Mouse (Mus musculus) liver, embryonic 18 days (tissue): ENCODE results near the gene Sparcl1. TPM values are rescaled to one million over a fixed set of nuclear protein-coding genes. Genes with fewer than 3 reads are reported as not detected.

Experiments
- polyA plus RNA-seq: library from polyadenylated mRNA; depleted of rRNA; stranded (reverse); fragments of >200 nt; gene quantifications from 2 replicates; pipeline ENCODE4 v1.2.3, GENCODE M21; 2012; rRNA removed

Sparcl1 gene
- polyA plus RNA-seq, result 7.3 and 7.4 TPM in 2 replicates

DNA sequence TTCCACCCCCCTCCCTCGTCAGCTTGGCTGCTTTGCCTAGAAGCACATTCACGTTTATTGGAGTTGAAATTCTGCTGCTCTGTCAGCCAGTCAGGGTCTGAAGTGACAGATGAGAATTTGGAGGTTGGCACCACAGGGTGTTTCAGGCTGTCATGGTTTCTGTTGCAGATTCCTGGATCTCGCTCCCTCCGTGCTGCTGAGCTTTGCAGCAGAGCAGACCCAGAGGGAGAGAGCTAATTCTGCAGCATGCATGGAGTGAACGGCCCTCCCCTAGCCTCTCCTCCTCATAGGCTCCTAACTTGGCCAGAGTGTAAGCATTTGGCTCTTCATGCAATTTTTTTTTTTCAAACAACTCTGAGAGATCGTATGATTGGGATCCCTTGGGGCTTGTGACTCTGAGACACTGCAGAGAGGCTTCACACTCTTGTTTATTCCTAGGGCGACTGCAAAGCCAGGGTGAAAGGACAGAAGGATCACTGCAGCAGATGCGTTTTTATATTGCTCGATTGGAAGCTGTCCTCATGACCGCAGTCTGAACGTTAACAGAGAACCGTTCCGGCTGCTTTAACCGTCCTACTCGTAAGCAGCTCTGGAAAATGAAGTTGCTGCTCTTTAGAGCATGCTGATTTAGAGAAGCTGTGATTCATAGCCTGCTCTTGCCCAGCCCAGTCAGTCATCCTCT is at the start of gene Sparcl1:
Gene Sparcl1 (minus strand): TSS at position 243 of the 682 bp plus-strand sequence.

DNA sequence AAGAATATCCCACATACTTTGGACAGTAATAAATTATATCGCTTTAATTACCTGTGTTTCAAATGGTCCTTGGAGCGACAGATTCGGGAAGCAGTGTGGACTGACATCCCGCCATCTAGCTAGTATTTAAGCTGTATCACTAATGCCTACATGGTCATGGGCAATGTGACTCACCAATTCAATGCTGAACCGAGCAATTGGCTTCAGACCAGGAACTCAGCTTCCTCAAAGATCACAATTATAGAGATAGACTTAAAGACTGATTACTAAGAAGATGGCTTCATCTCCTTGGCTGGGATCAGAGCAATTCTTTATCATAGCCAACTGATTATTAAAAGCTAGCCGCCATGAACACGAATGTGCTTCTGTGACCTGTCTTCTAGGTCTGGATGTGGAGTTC is 36.0 kb downstream of the Sparcl1 start, which contains the start of gene Gm17660:
Gene Gm17660 (minus strand): TSS at position 101 of the 400 bp plus-strand sequence.

DNA sequence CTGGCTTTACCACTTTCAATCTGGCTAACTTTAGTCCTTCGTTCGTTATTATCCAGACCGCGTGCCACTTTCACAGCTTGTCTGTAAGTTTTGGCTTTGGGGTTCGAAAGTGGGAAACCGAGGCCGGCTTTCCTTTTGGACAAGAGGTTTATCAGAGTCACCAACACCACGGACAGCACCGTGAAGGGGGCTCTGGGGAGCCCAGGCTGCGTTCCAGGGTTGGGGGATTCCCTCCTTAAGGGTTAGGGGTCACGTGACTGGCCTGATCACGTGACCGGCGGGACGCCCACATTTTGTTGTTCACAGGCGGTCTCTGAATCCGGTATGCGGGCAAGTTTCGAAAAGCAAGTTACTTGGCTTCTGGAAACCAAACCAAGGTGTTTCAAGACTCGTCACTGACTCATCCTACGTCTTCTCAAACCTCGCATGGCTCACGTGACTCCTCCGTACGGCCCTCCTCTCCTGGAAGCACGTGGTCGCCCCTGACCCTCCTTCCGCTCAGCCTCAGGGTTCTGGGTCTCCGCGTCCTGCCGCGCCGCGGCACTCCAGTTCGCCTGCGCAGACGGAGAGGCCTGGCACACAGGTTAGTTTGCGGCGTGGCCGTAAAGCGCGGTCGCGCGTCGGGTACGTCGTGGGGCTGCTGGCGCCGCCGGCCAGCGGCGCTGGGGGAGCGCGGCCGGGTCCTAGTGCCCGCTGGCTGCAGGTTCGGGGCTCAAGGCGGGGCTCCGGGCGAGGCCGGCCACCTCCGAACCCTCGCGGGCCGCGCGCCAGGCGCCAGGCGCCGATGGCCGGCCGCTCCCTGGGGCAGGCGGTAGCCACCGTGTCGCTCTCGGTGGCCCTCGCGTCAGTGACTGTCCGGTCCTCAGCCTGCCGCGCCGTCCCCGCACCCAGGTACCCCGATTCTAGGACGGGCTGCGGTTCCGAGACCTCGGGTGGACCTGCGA is 67.0 kb downstream of the Sparcl1 start, which contains the start of gene Nudt9:
Gene Nudt9 (plus strand): TSS at position 51 of the 944 bp plus-strand sequence.

Other genes starting within 250 kb of the Sparcl1 start
- 1.5 and 1.6 TPM in 2 replicates for gene Klhl8, start 202.5 kb downstream of the Sparcl1 start, polyA plus RNA-seq
- 309 and 317 TPM in 2 replicates for gene Hsd17b13, start 136.3 kb downstream of the Sparcl1 start, polyA plus RNA-seq
- gene Hsd17b11, start 91.8 kb downstream of the Sparcl1 start, polyA plus RNA-seq, result 44.9 and 55.8 TPM in 2 replicates
- gene Nudt9, start 67.4 kb downstream of the Sparcl1 start, polyA plus RNA-seq, result 35.1 and 36.4 TPM in 2 replicates
- gene Gm17660, start 36.1 kb downstream of the Sparcl1 start, polyA plus RNA-seq, result not detected in 2 replicates
- not detected in 2 replicates for gene Dspp, start 57.0 kb upstream of the Sparcl1 start, polyA plus RNA-seq
- not detected in 2 replicates for gene Dmp1, start 88.9 kb upstream of the Sparcl1 start, polyA plus RNA-seq
- not detected in 2 replicates for gene Ibsp, start 185.4 kb upstream of the Sparcl1 start, polyA plus RNA-seq
- gene Mepe, start 211.6 kb upstream of the Sparcl1 start, polyA plus RNA-seq, result not detected in 2 replicates